Mouse (Mus musculus) kidney, adult 10 weeks (tissue): ENCODE measurements around the gene Zfp819. TPM values are rescaled to one million over a fixed set of nuclear protein-coding genes. Genes with fewer than 3 reads are reported as not detected.

Experiments
- polyA plus RNA-seq: library from polyadenylated mRNA; stranded (reverse); fragments of 350-450 nt; fragmentation: Illumina TruSeq; extraction: RNeasy Lipid Tissue Mini Kit (QIAGEN cat#74804); gene quantifications from one replicate; pipeline ENCODE4 v1.2.3, GENCODE M21; 2014; ENCODE audit warnings: low read depth, low replicate concordance

Zfp819 gene
- polyA plus RNA-seq = not detected

GRCm38 (mm10) chr7:43606896-43607742 is at the start of gene Zfp819:
TSS of gene Zfp819 (plus strand) at chr7:43607169.

GRCm38 (mm10) chr7:43562006-43562633 is 44.8 kb upstream of the Zfp819 start, which contains the start of gene Zfp658:
TSS of gene Zfp658 (plus strand) at chr7:43562256.

GRCm38 (mm10) chr7:43579440-43580171 is 27.4 kb upstream of the Zfp819 start, which contains the start of gene Zfp719:
TSS of gene Zfp719 (plus strand) at chr7:43579610.

GRCm38 (mm10) chr7:43634500-43634899 is 27.5 kb downstream of the Zfp819 start, which contains the start of gene Ceacam18:
TSS of gene Ceacam18 (plus strand) at chr7:43634707.

GRCm38 (mm10) chr7:43660002-43660401 is 53.0 kb downstream of the Zfp819 start, which contains the start of gene Siglece:
TSS of gene Siglece (minus strand) at chr7:43660161.

Other genes with a start within 250 kb of the Zfp819 start
- gene Siglecg, start 199.0 kb upstream of the Zfp819 start, polyA plus RNA-seq = not detected
- gene Lim2, start 179.5 kb upstream of the Zfp819 start, polyA plus RNA-seq = not detected
- gene Nkg7, start 170.1 kb upstream of the Zfp819 start, polyA plus RNA-seq = not detected
- gene Cldnd2, start 166.4 kb upstream of the Zfp819 start, polyA plus RNA-seq = not detected
- gene Etfb, start 163.1 kb upstream of the Zfp819 start, polyA plus RNA-seq = 12.4 TPM
- gene Gm45233, start 163.0 kb upstream of the Zfp819 start, polyA plus RNA-seq = not detected
- gene Vsig10l, start 144.0 kb upstream of the Zfp819 start, polyA plus RNA-seq = 0.89 TPM
- gene Iglon5, start 117.1 kb upstream of the Zfp819 start, polyA plus RNA-seq = not detected
- gene 4931406B18Rik, start 101.2 kb upstream of the Zfp819 start, polyA plus RNA-seq = not detected
- 1.7 TPM for gene Cd33, start 62.7 kb upstream of the Zfp819 start, polyA plus RNA-seq
- 1.6 TPM for gene Zfp658, start 44.9 kb upstream of the Zfp819 start, polyA plus RNA-seq
- gene Zfp719, start 27.6 kb upstream of the Zfp819 start, polyA plus RNA-seq = 13.8 TPM
- gene Ceacam18, start 27.5 kb downstream of the Zfp819 start, polyA plus RNA-seq = not detected
- gene Siglece, start 53.0 kb downstream of the Zfp819 start, polyA plus RNA-seq = 0.32 TPM
- 1.4 TPM for gene Ctu1, start 64.8 kb downstream of the Zfp819 start, polyA plus RNA-seq
- gene Klk14, start 83.2 kb downstream of the Zfp819 start, polyA plus RNA-seq = not detected
- not detected for gene Klk13, start 105.4 kb downstream of the Zfp819 start, polyA plus RNA-seq
- gene Klk12, start 161.7 kb downstream of the Zfp819 start, polyA plus RNA-seq = not detected
- gene Klk11, start 167.4 kb downstream of the Zfp819 start, polyA plus RNA-seq = not detected
- gene Klk10, start 173.9 kb downstream of the Zfp819 start, polyA plus RNA-seq = not detected
- gene Klk9, start 184.7 kb downstream of the Zfp819 start, polyA plus RNA-seq = not detected
- gene Klk8, start 190.4 kb downstream of the Zfp819 start, polyA plus RNA-seq = not detected
- not detected for gene Klk7, start 204.1 kb downstream of the Zfp819 start, polyA plus RNA-seq
- not detected for gene Klk6, start 217.3 kb downstream of the Zfp819 start, polyA plus RNA-seq
- not detected for gene Klk5, start 234.8 kb downstream of the Zfp819 start, polyA plus RNA-seq